Mouse (Mus musculus): ENCODE results near the gene Ppp1r3e. TPM values are rescaled to one million over a fixed set of nuclear protein-coding genes. Genes with fewer than 3 reads are reported as not detected.

The Ppp1r3e gene
- total RNA-seq, 1 experiment, result 0.62 TPM

- Histone ChIP-seq H3K27ac (ENCODE audit: insufficient read depth, low read depth, low read length, poor library complexity, severe bottlenecking) (no peak overlapping the region), H3K9ac (ENCODE audit: insufficient read depth, low read depth, low read length, poor library complexity, severe bottlenecking) (no peak overlapping the region), H3K4me1 (ENCODE audit: control insufficient read depth in 2 of 2, insufficient read depth in 2 of 2, low read length in 2 of 2, poor library complexity in 1 of 2) (0 out of 4 replicates have a peak, but pooled peaks cover 0 to 2% of the 10 kb centered on the region in 2 experiments), H3K36me3 (ENCODE audit: control insufficient read depth, insufficient read depth, low read length, poor library complexity, severe bottlenecking) (no peaks in the 10 kb centered on the region), H3K9me3 (ENCODE audit: control insufficient read depth, insufficient read depth, low read depth, low read length) (no peaks in the 10 kb centered on the region), H3K4me3 (ENCODE audit: insufficient read depth in 1 of 2, low read depth in 1 of 2, low read length in 2 of 2, poor library complexity in 1 of 2, severe bottlenecking in 1 of 2) (no peak overlapping the region)
- no peak for TF ChIP-seq ZNF384 (IDR thresholded peaks at IDR 0.05; ENCODE audit: low read depth, low read length)
- TF ChIP-seq HCFC1 (IDR thresholded peaks at IDR 0.05; ENCODE audit: borderline replicate concordance, insufficient read depth, low read length), result no peak
- no peak for TF ChIP-seq ZC3H11A (IDR thresholded peaks at IDR 0.05; ENCODE audit: borderline replicate concordance, low read depth, low read length)
- no peak for TF ChIP-seq CHD2 (IDR thresholded peaks at IDR 0.05; ENCODE audit: low read depth, low read length)
- no peak for TF ChIP-seq MAFK (IDR thresholded peaks at IDR 0.05; ENCODE audit: insufficient read depth, low read depth, low read length)
- in situ Hi-C loops (cut with MboI; ENCODE audit: low sequenced_read_pairs in 2 of 2, unreplicated experiment in 2 of 2), result no loop called here
- DNase-seq (ENCODE audit: low read depth, low spot score), result no peak
These were observed 11.1 kb downstream of the Ppp1r3e start for GRCm38 (mm10) chr14:54866268-54866667.

- 0 out of 4 replicates have a peak, but pooled peaks cover 0 to 2% of the 10 kb centered on the region in 2 experiments for H3K4me1 ChIP-seq (ENCODE audit: control insufficient read depth in 2 of 2, insufficient read depth in 2 of 2, low read length in 2 of 2, poor library complexity in 1 of 2)
- no peak for TF ChIP-seq MAFK (IDR thresholded peaks at IDR 0.05; ENCODE audit: insufficient read depth, low read depth, low read length)
- no peak for TF ChIP-seq CHD2 (IDR thresholded peaks at IDR 0.05; ENCODE audit: low read depth, low read length)
- no peak for TF ChIP-seq ZNF384 (IDR thresholded peaks at IDR 0.05; ENCODE audit: low read depth, low read length)
- TF ChIP-seq HCFC1 (IDR thresholded peaks at IDR 0.05; ENCODE audit: borderline replicate concordance, insufficient read depth, low read length), result no peak
- no peak for TF ChIP-seq ZC3H11A (IDR thresholded peaks at IDR 0.05; ENCODE audit: borderline replicate concordance, low read depth, low read length)
These were observed 11.7 kb downstream of the Ppp1r3e start for GRCm38 (mm10) chr14:54865626-54866025.

GRCm38 (mm10) chr14:54864313-54865036 is 12.9 kb downstream of the Ppp1r3e start:
- H3K9me3 ChIP-seq (ENCODE audit: control insufficient read depth, insufficient read depth, low read depth, low read length), result no peaks in the 10 kb centered on the region
- TF ChIP-seq CHD2 (IDR thresholded peaks at IDR 0.05; ENCODE audit: low read depth, low read length), result no peak
- TF ChIP-seq HCFC1 (IDR thresholded peaks at IDR 0.05; ENCODE audit: borderline replicate concordance, insufficient read depth, low read length), result no peak
- TF ChIP-seq ZC3H11A (IDR thresholded peaks at IDR 0.05; ENCODE audit: borderline replicate concordance, low read depth, low read length), result no peak
- TF ChIP-seq MAFK (IDR thresholded peaks at IDR 0.05; ENCODE audit: insufficient read depth, low read depth, low read length), result no peak
- no peak for TF ChIP-seq ZNF384 (IDR thresholded peaks at IDR 0.05; ENCODE audit: low read depth, low read length)
- H3K27ac ChIP-seq (ENCODE audit: insufficient read depth, low read depth, low read length, poor library complexity, severe bottlenecking), result no peak overlapping the region
- in situ Hi-C loops (cut with MboI; ENCODE audit: low sequenced_read_pairs in 2 of 2, unreplicated experiment in 2 of 2), result no loop called here
- no peak for DNase-seq (ENCODE audit: low read depth, low spot score)
- H3K4me3 ChIP-seq (ENCODE audit: insufficient read depth in 1 of 2, low read depth in 1 of 2, low read length in 2 of 2, poor library complexity in 1 of 2, severe bottlenecking in 1 of 2), result peak overlapping the region; percentile 88 to 94
- H3K36me3 ChIP-seq (ENCODE audit: control insufficient read depth, insufficient read depth, low read length, poor library complexity, severe bottlenecking), result no peaks in the 10 kb centered on the region
- H3K9ac ChIP-seq (ENCODE audit: insufficient read depth, low read depth, low read length, poor library complexity, severe bottlenecking), result peak overlapping the region; percentile 66
- 0 out of 4 replicates have a peak, but pooled peaks cover 0 to 2% of the 10 kb centered on the region in 2 experiments for H3K4me1 ChIP-seq (ENCODE audit: control insufficient read depth in 2 of 2, insufficient read depth in 2 of 2, low read length in 2 of 2, poor library complexity in 1 of 2)

More at GRCm38 (mm10) chr14:54865626-54866025, 11.7 kb downstream of the Ppp1r3e start:
- in situ Hi-C loops (cut with MboI; ENCODE audit: low sequenced_read_pairs in 2 of 2, unreplicated experiment in 2 of 2), result no loop called here
- Histone ChIP-seq H3K9me3 (ENCODE audit: control insufficient read depth, insufficient read depth, low read depth, low read length) (no peaks in the 10 kb centered on the region), H3K36me3 (ENCODE audit: control insufficient read depth, insufficient read depth, low read length, poor library complexity, severe bottlenecking) (no peaks in the 10 kb centered on the region), H3K27ac (ENCODE audit: insufficient read depth, low read depth, low read length, poor library complexity, severe bottlenecking) (no peak overlapping the region), H3K9ac (ENCODE audit: insufficient read depth, low read depth, low read length, poor library complexity, severe bottlenecking) (no peak overlapping the region), H3K4me3 (ENCODE audit: insufficient read depth in 1 of 2, low read depth in 1 of 2, low read length in 2 of 2, poor library complexity in 1 of 2, severe bottlenecking in 1 of 2) (no peak overlapping the region)
- DNase-seq (ENCODE audit: low read depth, low spot score), result no peak

DNA sequence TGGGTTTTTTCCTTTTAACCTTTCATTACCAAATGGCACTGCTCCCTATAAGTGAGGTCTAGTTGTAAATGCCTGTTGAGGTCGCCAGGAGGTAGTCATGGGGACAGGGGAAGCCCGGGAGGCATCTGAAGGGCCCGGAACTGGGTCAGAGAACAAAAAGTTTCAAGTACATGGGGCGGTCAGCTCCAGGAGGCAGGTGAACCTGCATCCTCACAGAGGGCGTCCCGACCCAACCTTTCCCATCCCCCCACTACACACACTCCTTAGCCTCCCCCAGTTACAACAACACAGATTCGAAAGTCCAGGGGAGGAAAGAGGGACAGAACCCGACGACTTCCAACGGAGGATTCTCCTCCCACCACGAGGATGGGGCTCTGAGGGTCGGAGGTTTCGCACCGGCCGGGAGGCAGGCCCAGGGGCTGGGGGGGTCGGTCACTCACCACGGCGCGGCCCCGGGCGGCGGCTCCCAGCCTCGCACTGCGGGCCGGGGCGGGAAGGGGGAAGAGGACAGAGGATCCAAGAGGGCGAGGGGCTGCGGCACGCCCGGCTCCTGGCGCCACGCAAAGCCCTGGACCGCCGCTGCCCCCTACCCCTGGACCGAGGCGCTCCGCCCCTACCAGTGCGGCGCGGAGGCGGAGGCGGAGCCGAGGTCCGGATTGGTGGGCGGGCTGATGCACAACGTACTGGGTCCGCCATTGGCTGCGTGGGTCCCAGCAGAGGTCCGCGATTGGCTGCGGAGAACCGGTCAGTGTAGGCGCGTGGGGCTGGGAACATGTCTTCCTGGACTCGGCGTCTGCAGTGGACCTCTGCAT is 13.6 kb downstream of the Ppp1r3e start:
- peak overlapping the region; percentile 88 to 94 for H3K4me3 ChIP-seq (ENCODE audit: insufficient read depth in 1 of 2, low read depth in 1 of 2, low read length in 2 of 2, poor library complexity in 1 of 2, severe bottlenecking in 1 of 2)
- DNase-seq (ENCODE audit: low read depth, low spot score), result peak; percentile 64
- peak overlapping the region; percentile 81 for H3K9ac ChIP-seq (ENCODE audit: insufficient read depth, low read depth, low read length, poor library complexity, severe bottlenecking)
- in situ Hi-C loops (cut with MboI; ENCODE audit: low sequenced_read_pairs in 2 of 2, unreplicated experiment in 2 of 2), result no loop called here
- TF ChIP-seq HCFC1 (IDR thresholded peaks at IDR 0.05; ENCODE audit: borderline replicate concordance, insufficient read depth, low read length), result no peak
- TF ChIP-seq CHD2 (IDR thresholded peaks at IDR 0.05; ENCODE audit: low read depth, low read length), result no peak
- TF ChIP-seq ZNF384 (IDR thresholded peaks at IDR 0.05; ENCODE audit: low read depth, low read length), result no peak
- TF ChIP-seq ZC3H11A (IDR thresholded peaks at IDR 0.05; ENCODE audit: borderline replicate concordance, low read depth, low read length), result no peak
- no peak for TF ChIP-seq MAFK (IDR thresholded peaks at IDR 0.05; ENCODE audit: insufficient read depth, low read depth, low read length)
- no peak overlapping the region for H3K27ac ChIP-seq (ENCODE audit: insufficient read depth, low read depth, low read length, poor library complexity, severe bottlenecking)
- H3K36me3 ChIP-seq (ENCODE audit: control insufficient read depth, insufficient read depth, low read length, poor library complexity, severe bottlenecking), result no peaks in the 10 kb centered on the region
- H3K9me3 ChIP-seq (ENCODE audit: control insufficient read depth, insufficient read depth, low read depth, low read length), result no peaks in the 10 kb centered on the region
- H3K4me1 ChIP-seq (ENCODE audit: control insufficient read depth in 2 of 2, insufficient read depth in 2 of 2, low read length in 2 of 2, poor library complexity in 1 of 2), result 0 out of 4 replicates have a peak, but pooled peaks cover 0 to 2% of the 10 kb centered on the region in 2 experiments

Measured in ES-E14 (cell line).